Mouse (Mus musculus): ENCODE measurements around the gene Dip2c.

The Dip2c gene

GRCm38 (mm10) chr13:9276322-9276855 is at the start of gene Dip2c:
Gene Dip2c, plus strand, starts transcription at chr13:9276528.
- DNase-seq, result peak; percentile 94

GRCm38 (mm10) chr13:9227078-9227477 is 49.2 kb upstream of the Dip2c start:
- DNase-seq, result no peak

GRCm38 (mm10) chr13:9237495-9237894 is 38.8 kb upstream of the Dip2c start:
- DNase-seq, result no peak

GRCm38 (mm10) chr13:9239127-9239526 is 37.2 kb upstream of the Dip2c start:
- no peak for DNase-seq

- DNase-seq, result no peak
Observed at GRCm38 (mm10) chr13:9239631-9240236, 36.6 kb upstream of the Dip2c start.

- DNase-seq, result no peak
Observed at GRCm38 (mm10) chr13:9261748-9262147, 14.6 kb upstream of the Dip2c start.

GRCm38 (mm10) chr13:9265516-9265915 is 10.8 kb upstream of the Dip2c start:
- no peak for DNase-seq

GRCm38 (mm10) chr13:9276856-9277620 is 710 bp downstream of the Dip2c start:
- DNase-seq, result peak; percentile 77

- no peak for DNase-seq
Observed at GRCm38 (mm10) chr13:9277621-9277960, 1.3 kb downstream of the Dip2c start.

GRCm38 (mm10) chr13:9278636-9279035 is 2.3 kb downstream of the Dip2c start:
- peak; percentile 57 for DNase-seq

GRCm38 (mm10) chr13:9283050-9283449 is 6.7 kb downstream of the Dip2c start:
- DNase-seq, result no peak

- no peak for DNase-seq
Observed at GRCm38 (mm10) chr13:9289916-9290315, 13.6 kb downstream of the Dip2c start.

GRCm38 (mm10) chr13:9296285-9296684 is 20.0 kb downstream of the Dip2c start:
- no peak for DNase-seq

GRCm38 (mm10) chr13:9297266-9297665 is 20.9 kb downstream of the Dip2c start:
- no peak for DNase-seq

- no peak for DNase-seq
Observed at GRCm38 (mm10) chr13:9297689-9298088, 21.4 kb downstream of the Dip2c start.

GRCm38 (mm10) chr13:9299657-9300056 is 23.3 kb downstream of the Dip2c start:
- DNase-seq, result no peak

- DNase-seq, result no peak
Observed at GRCm38 (mm10) chr13:9308863-9309262, 32.5 kb downstream of the Dip2c start.

- DNase-seq, result no peak
Observed at GRCm38 (mm10) chr13:9310806-9311205, 34.5 kb downstream of the Dip2c start.

GRCm38 (mm10) chr13:9312916-9313315 is 36.6 kb downstream of the Dip2c start:
- DNase-seq, result no peak

- no peak for DNase-seq
Observed at GRCm38 (mm10) chr13:9314099-9314712, 37.9 kb downstream of the Dip2c start.

- no peak for DNase-seq
Observed at GRCm38 (mm10) chr13:9314713-9315112, 38.4 kb downstream of the Dip2c start.

GRCm38 (mm10) chr13:9319745-9320144 is 43.4 kb downstream of the Dip2c start:
- no peak for DNase-seq

- DNase-seq, result no peak
Observed at GRCm38 (mm10) chr13:9325262-9325661, 48.9 kb downstream of the Dip2c start.

Data from retina, postnatal 1 day (tissue).